Mouse (Mus musculus): ENCODE data around the gene Cdcp2.

DNA sequence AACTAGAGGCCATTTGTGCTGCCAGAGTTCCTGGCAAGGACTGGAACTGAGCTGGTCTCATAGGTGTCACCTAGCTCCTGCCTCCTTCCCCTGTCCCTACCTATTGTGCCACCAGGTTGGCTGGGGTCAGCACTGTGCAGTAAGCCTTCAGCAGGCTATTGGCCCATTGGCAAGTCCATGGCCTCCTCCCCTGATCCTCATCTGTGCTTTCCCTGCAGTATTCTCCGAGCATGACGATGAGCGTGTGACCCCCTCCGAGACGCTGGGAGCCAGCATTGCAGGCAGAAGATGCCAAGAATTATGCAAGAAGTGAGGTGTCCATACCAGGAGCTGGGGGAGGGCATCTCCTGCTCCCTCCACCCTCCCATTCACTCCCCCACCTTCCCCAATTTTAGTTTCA, 48.9 kb upstream of the Cdcp2 start:
- TF ChIP-seq CTCF (IDR thresholded peaks at IDR 0.05; ENCODE audit: borderline replicate concordance, insufficient read depth, low read depth, low read length) (no peak), POLR2A (IDR thresholded peaks at IDR 0.05; ENCODE audit: borderline replicate concordance, insufficient read depth, low read length) (no peak)
